Mouse (Mus musculus): ENCODE measurements around the gene Hmbs. TPM values are rescaled to one million over a fixed set of nuclear protein-coding genes. Genes with fewer than 3 reads are reported as not detected.
"Not testable (repeated sequence)": the region's sequence is repeated elsewhere in the genome, so short reads cannot be mapped to it uniquely, and the experiment has no call there.

Gene Hmbs
- total RNA-seq, 4 experiments from 2014 or later = 19.4 to 21.5 (median 20.4) TPM

GRCm38 (mm10) chr9:44325032-44325767, 18.8 kb downstream of the Hmbs start:
- not testable (repeated sequence) for DNase-seq (ENCODE audit: low spot score in 2 of 2)

GRCm38 (mm10) chr9:44324147-44324546, 19.9 kb downstream of the Hmbs start:
- no peak for DNase-seq (ENCODE audit: low spot score in 2 of 2)

- not testable (repeated sequence) for DNase-seq (ENCODE audit: low spot score in 2 of 2)
Measured at GRCm38 (mm10) chr9:44323656-44324055, 20.4 kb downstream of the Hmbs start.

- DNase-seq (ENCODE audit: low spot score in 2 of 2) = peak in 1 of 2 experiments; percentile 55
Measured at GRCm38 (mm10) chr9:44320799-44321133, 23.3 kb downstream of the Hmbs start.

- peak; percentile 68 to 95 for DNase-seq (ENCODE audit: low spot score in 2 of 2)
Measured at GRCm38 (mm10) chr9:44319887-44320798, 23.9 kb downstream of the Hmbs start, which contains the start of gene C2cd2l. Gene C2cd2l, minus strand, starts transcription at chr9:44320285.

- no peak for DNase-seq (ENCODE audit: low spot score in 2 of 2)
Measured at GRCm38 (mm10) chr9:44319105-44319886, 24.7 kb downstream of the Hmbs start.

GRCm38 (mm10) chr9:44318826-44319095, 25.3 kb downstream of the Hmbs start:
- DNase-seq (ENCODE audit: low spot score in 2 of 2) = no peak

- DNase-seq (ENCODE audit: low spot score in 2 of 2) = no peak
Measured at GRCm38 (mm10) chr9:44318076-44318825, 25.8 kb downstream of the Hmbs start.

- DNase-seq (ENCODE audit: low spot score in 2 of 2) = no peak
Measured at GRCm38 (mm10) chr9:44317452-44317851, 26.6 kb downstream of the Hmbs start.

- no peak for DNase-seq (ENCODE audit: low spot score in 2 of 2)
Measured at GRCm38 (mm10) chr9:44314910-44315309, 29.1 kb downstream of the Hmbs start.

- no peak for DNase-seq (ENCODE audit: low spot score in 2 of 2)
Measured at GRCm38 (mm10) chr9:44314257-44314547, 29.8 kb downstream of the Hmbs start.

- peak; percentile 58 to 84 for DNase-seq (ENCODE audit: low spot score in 2 of 2)
Measured at GRCm38 (mm10) chr9:44313476-44314256, 30.4 kb downstream of the Hmbs start.

- no peak for DNase-seq (ENCODE audit: low spot score in 2 of 2)
Measured at GRCm38 (mm10) chr9:44311136-44312134, 32.6 kb downstream of the Hmbs start.

GRCm38 (mm10) chr9:44310750-44311135, 33.3 kb downstream of the Hmbs start:
- DNase-seq (ENCODE audit: low spot score in 2 of 2) = no peak

- DNase-seq (ENCODE audit: low spot score in 2 of 2) = no peak
Measured at GRCm38 (mm10) chr9:44309756-44310155, 34.3 kb downstream of the Hmbs start.

GRCm38 (mm10) chr9:44307248-44307647, 36.8 kb downstream of the Hmbs start:
- DNase-seq (ENCODE audit: low spot score in 2 of 2) = no peak

GRCm38 (mm10) chr9:44306532-44306931, 37.5 kb downstream of the Hmbs start:
- no peak for DNase-seq (ENCODE audit: low spot score in 2 of 2)

- DNase-seq (ENCODE audit: low spot score in 2 of 2) = peak; percentile 91 to 99
Measured at GRCm38 (mm10) chr9:44305466-44306079, 38.5 kb downstream of the Hmbs start, which contains the start of gene Hinfp. Gene Hinfp, minus strand, starts transcription at chr9:44305671.

GRCm38 (mm10) chr9:44300001-44300400, 44.0 kb downstream of the Hmbs start:
- DNase-seq (ENCODE audit: low spot score in 2 of 2) = not testable (repeated sequence)

All from left cerebral cortex, adult 8-10 months (tissue).